Mouse (Mus musculus) monocyte, adult 5-6 weeks (primary cell): ENCODE data around the gene Ndufv1. TPM values are rescaled to one million over a fixed set of nuclear protein-coding genes. Genes with fewer than 3 reads are reported as not detected.
"Not testable (repeated sequence)": the region's sequence is repeated elsewhere in the genome, so short reads cannot be mapped to it uniquely, and the experiment has no call there.

Experiments used
- ATAC-seq: fragments of 153-309, 156-312 bp; replicated peaks from 2 replicates; pipeline ENCODE4 v1.8.0; 2017; ENCODE audit warnings: mild to moderate bottlenecking; ENCODE audit not compliant: low TSS enrichment, insufficient number of reproducible peaks, severe bottlenecking, poor library complexity, low FRiP score
- total RNA-seq: library from RNA; stranded (forward); fragments of 200-1000, 200-491, 200-594 nt; gene quantifications from 3 replicates; pipeline ENCODE4 v1.2.3, GENCODE M21; 2017

The Ndufv1 gene
- 74.5 to 108 TPM (median 103 TPM) in 3 replicates for total RNA-seq

DNA sequence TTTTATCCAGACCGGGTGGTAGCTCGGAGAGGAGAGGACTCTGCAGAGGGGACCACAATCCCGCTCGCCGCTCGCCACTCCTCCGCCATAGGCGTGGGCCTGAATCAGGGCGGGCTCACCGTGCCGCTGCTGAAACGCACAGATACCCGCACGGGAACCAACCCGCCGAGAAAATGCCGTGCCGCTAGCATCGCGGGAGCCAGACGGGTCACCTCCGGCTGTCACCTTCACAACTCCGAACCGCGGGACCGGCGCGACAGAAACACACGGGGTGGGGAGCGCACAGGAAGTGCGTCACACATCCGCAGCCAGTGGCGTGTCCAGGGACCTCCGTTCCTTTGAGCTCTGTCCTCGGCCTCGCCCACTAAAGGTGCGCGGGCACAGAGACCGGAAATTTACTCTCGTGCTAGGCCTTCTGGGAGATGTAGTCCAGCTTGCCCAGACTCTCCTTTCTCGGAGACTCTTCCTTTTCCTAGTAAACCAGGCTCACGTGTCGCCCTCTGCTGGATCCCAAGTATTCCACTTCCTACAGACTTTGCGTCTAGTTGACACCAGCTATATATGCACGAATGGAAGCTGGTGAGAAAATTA lies at the start of gene Ndufv1:
Gene Ndufv1 (minus strand): TSS at position 375 of the 591 bp plus-strand sequence.
- peak; percentile 93 for ATAC-seq

DNA sequence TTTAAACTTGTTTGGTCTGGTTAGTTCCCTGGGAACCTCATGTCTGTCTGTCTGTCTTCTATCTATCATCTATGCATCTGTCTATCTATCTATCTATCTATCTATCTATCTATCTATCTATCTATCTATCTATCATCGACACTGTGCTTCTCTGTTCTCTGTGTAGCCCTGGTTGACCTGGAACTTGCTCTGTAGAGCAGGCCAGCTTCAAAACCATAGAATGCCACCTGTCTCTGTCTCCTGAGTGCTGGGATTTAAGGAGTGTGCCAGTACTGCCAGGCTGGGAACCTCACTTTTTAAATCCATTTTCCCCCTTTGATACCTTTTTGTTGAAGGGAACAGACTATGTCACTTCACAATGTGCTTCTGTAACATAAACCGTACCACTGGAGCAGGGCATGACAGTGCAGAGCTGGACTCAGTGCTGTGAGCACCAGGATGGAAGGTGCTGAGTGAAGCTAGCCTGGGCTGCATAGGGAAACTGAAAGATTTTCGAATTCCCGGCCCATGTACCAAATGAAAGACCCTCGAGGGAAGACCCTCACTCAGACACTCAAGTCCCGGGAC lies 48.4 kb upstream of the Ndufv1 start:
- peak; percentile 53 for ATAC-seq

DNA sequence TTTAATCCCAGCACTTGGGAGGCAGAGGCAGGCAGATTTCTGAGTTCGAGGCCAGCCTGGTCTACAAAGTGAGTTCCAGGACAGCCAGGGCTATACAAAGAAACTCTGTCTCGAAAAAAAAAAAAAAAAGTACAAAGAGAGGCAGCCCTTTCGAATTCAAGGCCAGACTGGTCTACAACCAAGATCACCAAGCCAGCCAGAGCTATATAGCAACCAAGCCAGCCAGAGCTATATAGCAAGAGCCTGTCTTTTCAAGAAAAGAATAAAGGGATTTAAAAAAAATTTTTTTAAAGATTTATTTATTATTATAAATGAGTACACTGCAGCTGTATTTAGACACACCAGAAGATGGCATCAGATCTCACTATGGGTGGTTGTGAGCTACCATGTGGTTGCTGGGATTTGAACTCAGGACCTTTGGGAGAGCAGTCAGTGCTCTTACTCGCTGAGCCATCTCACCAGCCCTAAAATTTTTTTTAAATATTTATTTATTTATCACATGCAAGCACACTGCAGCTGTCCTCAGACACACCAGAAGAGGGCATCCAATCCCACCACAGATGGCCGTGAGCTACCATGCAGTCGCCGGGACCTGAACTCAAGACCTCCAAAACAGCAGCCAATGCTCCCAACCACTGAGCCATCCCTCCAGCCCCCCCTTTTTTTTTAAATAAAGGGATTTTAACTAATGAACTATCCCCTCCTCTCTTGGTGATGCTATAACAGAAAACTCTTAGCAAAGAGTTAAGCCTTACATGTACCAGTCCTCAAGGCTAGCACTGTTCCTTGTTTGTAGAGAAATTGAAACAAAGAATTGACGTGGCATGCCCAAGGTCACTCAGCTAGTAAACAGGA lies 47.7 kb upstream of the Ndufv1 start:
- ATAC-seq: 0 out of 2 replicates have a peak, but pooled peaks have one; percentile 28

DNA sequence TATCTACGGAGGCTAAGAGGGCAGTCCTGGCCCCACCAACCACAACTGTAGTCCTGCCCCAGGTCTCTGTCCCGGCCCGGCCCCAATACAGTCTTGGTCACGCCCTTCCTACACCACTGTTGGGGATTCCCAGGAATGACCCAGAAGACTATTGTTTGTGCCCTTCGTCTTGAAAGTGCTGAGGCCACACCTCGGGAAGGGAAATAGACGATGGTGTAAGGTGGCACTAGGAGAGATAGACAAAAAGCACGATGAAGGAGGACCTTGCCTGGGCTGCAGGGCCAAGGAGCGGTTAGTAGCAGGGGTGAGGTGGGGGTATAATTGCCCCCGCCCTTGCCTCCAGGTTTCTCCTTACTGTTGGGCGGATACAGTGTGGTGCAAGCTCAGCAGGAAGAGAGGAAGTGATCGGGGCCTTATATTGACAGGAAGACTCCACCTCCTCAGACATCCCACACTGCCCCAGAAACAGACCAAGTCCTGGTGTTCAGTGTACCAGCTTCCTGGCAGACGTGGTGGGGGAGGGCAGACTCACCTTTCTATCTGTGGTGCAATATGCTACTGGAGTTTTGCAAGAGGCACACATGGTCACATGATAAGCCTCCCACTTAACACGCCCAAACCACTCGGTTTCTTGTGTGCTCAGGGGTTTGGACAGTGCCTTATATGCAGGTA lies 46.6 kb upstream of the Ndufv1 start, which contains the start of gene Gstp3:
Gene Gstp3 (minus strand): TSS at position 501 of the 672 bp plus-strand sequence.
- ATAC-seq: peak; percentile 40

DNA sequence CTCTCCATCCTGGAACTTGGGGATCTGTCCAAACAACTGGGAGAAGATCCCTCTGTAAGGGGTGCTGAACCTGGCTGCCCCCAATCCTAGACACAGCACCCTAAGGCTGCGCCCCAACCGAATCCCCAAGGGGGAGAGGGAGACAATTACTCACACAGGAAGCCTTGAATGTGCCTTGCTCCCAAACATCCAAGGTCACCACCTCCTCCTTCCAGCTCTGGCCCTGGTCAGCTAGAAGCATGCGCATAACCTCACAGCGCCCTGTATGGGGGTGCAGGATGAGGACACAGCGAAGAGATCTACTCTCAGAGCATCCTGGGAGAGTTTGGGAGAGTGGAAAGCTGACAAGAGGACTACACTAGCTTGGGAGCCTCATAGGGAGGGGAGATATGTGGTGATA lies 46.0 kb upstream of the Ndufv1 start:
- ATAC-seq: no peak

DNA sequence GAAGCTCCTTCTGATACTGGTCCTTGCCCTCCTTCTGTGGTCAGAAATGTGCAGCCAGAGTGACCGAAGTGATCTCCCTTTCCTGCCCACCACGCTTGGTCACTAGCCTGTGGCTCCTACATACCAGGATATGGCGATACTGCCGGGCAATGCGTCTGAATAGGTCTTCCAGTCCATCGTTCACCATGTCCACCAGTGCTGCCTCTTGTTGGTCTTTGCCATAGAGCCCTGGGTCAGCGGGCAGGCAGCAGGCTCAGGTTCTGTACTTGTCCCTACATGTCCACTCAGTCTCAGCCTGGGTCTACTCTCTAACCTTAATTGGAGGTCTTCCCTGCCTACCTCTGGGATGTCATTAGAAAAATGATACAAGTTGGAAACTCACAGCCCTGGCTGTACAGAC lies 45.4 kb upstream of the Ndufv1 start:
- ATAC-seq: no peak

DNA sequence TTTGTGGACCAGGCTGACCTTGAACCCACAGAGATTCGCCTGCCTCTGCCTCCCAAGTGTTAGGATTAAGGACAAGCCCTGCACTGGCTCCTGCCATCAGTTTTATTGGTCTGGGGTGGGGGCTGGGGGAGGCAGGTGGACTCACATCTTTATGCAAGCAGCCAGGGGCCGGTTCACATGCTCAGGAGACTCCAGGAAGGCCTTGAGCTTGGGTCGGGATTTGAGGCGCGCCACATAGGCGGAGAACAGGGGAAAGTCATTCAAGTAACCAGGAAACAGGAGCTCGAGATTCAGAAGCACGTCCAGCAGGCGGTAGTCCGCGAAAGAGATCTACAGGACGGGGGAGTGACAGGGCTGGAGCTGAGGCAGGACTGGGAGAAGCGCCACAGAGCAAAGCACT lies 44.8 kb upstream of the Ndufv1 start:
- no peak for ATAC-seq

DNA sequence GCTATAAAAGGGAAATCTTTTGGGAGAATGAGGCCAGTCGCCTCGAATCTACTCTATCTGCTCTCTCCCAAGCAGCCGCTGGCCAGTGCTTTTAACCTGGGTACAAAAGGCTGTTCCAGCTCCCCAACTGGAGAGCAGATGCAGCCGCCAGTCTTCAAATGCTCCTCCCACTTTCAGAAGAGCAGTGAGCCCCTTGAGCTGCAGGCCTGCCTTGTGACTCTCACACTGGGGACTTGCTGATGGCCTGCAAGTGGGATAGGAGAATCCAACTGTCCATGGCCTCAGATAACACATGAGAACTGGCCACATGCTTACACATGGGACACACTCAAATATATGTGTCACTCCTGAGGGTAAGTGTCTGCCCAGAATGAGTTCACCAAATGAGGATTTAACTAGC lies 44.1 kb upstream of the Ndufv1 start:
- no peak for ATAC-seq

DNA sequence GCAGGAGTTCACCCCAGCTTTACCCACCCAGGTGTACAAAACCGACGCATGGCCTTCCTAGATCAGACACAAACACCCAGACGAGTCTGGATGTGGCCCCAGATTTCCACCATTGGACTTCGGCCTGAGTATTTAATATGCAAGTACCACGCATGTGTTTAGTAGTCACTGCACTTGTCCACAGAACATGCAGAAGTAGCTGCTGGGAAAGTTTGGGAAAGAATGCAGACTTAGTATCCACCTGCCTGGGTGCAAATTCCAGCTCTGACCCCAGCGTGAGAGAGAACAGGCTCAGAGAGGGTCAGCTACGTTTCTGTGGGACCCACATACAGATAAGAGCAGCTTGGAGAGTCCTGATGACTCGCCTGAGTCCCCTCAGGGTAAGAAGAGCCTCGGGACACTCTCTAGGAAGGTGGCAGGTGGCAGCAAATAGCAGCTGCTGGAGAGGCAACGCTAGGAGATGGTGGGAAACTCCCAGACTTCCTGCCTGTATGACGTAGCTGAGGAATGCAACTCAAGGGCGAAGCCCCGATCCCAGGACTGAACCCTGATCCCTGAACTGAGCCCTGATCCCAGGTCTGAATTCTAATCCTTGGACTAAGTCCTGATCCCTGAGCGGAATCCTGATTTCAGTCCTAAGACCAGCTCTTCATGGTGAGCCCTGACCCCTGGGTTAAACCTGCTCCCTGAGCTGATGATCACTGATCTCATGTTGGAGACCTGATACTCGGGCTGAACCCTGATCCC lies 43.5 kb upstream of the Ndufv1 start:
- ATAC-seq: no peak

DNA sequence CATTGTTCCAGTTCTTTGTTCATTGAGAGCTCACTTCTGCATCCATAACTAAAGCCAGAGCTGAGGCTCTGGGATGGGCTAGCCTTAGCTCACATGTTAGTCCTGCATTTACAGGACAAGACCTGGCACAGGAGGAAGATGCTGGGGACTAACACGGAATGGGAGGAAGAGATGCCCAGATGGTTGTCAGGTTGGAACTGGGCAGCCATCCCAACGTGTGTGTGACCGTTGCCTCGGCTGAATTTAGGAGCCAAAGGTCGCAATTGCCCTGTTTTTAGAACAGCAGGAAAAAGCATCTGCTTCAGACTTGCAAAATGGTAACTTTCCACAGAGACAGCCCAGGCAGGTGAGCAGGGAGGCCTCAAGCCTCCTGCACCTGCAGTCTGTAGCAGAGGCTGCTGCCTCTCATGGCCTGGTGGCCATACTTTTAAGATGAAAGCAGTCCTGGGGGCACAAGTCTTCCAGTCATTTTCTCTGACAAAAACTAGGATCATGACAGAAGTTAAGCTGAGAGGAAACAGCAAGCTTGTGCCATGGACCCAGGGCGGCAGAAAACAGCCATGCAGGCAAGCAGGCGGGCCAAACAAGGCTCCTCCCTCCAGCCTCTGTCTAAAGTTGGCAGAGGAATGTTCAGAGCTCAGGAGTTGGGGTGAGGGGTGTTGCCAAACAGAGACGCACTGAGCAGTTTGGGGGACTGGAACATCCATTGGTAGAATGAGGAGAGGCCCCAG lies 42.8 kb upstream of the Ndufv1 start:
- ATAC-seq: no peak

DNA sequence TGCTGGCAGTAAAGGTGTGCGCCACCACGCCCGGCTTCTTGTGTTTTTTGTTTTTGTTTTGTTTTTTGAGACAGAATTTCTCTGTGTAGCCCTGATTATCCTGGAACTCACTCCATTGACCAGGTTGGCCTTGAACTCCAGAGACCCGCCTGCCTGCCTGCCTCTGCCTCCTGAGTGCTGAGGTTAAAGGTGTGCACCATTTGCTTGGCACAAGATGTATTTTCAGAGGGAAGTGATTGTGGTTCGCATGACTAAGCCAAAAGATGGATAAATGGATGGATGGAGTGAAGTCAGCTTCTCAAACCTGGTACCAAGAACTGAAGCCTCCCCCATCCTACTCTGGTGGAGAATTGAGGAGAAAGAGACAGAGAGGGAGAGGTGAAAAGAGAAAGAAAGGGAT lies 42.0 kb upstream of the Ndufv1 start:
- ATAC-seq: no peak

DNA sequence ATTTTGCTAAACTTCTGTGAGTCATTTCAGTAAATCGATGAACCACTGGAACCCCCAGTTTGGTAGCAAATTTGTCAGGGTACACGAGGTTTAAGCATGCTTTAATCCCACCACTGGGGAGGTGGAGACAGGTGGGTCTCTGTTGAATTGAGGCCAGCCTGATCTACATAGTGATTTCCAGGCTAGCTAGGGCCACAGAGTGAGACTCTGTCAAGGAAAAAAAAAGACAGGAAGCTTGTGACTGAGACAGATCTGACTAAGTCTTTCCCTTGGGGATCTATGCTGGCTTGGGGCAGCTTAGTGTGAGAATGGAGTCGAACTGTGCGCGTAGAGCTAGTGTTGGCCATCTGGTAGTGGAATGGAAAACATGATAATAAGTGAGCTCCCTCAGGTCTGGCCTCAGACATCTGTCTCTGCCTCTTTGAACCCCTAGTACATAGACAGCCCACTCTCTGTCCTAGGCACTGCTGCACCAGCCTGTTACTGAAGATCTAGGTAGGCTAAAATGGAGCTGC lies 40.0 kb upstream of the Ndufv1 start:
- no peak for ATAC-seq

DNA sequence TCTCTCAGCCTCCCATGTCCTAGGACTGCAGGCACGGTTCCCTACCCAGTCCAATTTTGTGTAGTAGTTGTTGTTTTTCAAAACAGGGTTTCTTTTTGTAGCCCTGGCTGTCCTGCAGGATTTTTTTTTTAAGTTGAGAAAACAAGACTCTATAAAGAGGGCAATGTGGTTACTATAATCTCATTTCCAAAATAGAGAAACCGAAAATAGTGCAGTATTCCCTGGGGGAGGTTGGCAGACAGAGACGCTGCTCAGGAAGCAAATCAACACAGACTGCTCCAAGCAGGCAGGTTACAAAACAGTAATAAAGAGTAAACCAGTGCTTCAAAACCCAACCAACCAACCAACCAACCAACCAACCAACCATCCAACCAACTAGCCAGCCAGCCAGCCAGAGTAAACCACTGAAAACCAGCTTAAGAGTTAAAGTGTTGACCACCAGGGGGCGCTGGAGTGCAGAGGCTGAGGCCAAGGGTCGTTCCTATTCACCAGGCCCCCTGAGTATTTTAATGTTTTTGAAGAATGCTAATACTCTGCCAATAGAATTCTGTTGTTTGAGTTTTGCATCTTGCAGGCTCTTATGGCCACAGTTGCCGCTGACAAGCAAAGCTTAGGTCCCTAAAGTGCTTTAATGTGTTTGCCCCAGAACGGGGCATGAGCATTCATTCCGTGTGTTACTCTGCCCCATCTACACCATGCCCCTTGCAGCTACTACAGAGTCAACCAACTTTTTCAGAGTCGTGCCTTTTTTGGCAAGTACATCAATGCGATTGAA lies 39.3 kb upstream of the Ndufv1 start:
- ATAC-seq: no peak

DNA sequence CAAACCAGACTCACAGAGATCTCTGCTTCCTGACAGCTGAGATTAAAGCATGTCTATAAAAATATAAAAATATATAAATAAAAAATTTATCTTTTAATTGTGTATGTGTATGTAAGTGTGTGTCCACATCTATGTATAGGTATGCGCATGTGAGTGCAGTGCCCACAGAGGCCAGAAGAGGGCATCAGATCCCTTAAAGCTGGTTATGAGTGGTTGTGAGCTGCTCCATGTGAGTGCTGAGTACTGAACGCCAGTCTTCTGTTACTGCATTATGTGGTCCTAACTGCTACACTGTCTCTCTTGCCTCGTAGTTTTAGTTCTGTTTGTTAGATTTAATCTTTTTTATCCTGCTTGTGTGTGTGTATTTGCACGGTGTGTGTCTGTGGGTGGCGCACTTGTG lies 38.4 kb upstream of the Ndufv1 start:
- no peak for ATAC-seq

DNA sequence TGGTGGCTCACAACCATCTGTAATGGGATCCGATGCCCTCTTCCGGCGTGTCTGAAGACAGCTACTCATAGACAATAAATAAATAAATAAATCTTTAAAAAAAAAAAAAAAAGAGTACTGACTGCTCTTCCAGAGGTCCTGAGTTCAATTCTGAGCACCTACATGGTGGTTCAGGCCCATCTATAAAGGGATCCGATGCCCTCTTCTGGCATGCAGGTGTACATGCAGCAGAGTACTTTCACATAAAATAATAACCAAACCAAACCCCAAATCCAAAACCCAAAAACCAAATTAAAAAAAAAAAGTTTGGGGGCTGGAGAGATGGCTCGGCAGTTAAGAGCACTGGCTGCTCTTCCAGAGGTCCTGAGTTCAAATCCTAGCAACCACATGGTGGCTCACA lies 36.5 kb upstream of the Ndufv1 start:
- not testable (repeated sequence) for ATAC-seq

DNA sequence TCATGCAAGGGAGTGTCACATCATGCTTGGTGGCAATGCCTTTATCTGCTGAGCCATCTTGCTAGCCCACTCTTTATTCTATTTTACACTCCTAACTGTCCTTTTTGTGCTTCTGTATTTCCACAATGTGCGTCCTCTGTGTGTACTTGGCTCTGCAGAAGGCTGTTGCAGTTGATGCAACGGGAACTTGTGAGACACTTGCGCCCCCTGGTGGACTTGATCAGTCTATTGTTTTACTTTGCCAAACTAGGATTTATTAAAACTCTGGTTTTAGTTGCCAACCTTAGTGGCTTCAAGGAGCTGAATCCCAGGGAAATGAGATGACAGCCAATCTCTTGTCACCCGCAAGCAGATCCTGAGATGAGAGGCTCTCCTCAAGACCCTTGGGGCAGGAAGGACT lies 35.3 kb upstream of the Ndufv1 start:
- peak; percentile 72 for ATAC-seq

DNA sequence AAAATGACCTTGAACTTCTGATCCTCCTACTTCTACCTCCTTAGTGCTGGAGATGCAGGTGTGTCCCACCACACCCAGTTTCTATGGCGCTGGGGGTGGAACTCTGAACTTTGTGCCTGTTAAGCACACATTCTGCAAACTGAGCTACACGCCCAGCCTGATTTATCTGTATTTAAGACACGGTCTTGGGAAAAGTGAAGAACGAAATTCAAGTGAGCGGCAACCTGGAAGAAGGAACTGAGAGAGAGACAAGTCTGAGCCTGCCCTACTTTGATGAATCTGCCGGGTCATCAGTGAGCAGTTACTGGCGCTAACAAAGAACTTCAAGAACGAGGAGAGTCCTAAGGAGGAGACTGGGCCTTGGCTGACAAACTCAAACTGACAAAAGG lies 34.3 kb upstream of the Ndufv1 start:
- no peak for ATAC-seq
